Comparison of ENCODE assay signal across 6 mouse cellular contexts in genomic region chr4:146491993-146492392, GRCm38 (mm10). TPM values are rescaled to one million over a fixed set of nuclear protein-coding genes. Genes with fewer than 3 reads are reported as not detected.
"Had no signal": no experiment of that assay in that cellular context is flagged by ENCODE, and none has a peak within 500 bp of the region (broad histone marks: within the 10 kb centered on the region; RNA-seq: fewer than 3 reads in every experiment).

No protein-coding gene starts in this region.

RNA-seq across cellular contexts. Expression of gene Zfp981, which starts 9.8 kb away (rescaled TPM):
- total RNA-seq: liver, adult 2 months; megakaryocyte-erythroid progenitor cell, adult 5-6 weeks had no signal
- polyA plus RNA-seq: kidney, embryonic 14.5 days; large intestine, adult 2 months; liver, adult 2 months; lung, embryonic 14.5 days; thymus, adult 2 months had no signal
